Comparison of ENCODE assay signal across 8 mouse cellular contexts in the genomic region with DNA sequence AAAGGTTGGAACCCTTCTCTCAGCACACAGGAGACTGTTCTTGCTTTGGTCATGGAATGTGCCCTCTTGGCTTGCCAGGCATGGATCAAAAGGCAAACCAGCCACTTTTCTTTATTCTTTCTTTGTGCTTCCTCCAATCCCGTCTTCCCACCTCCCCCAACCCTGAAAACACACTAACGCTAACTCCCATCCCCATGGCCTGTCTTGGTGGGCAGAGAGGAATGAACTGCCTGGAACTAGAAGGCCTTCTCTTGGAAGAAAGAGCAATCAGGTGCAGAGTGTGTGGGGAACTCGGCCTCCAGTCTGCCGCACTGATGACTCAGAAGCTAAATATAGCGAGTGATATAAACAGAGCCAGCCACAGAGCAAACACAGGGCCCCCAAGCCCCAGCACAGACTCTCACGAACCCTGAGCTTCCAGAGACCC. TPM values are rescaled to one million over a fixed set of nuclear protein-coding genes. Genes with fewer than 3 reads are reported as not detected.
DNase-seq lines count a peak whose midpoint lies in the region; ATAC-seq and TF ChIP-seq lines count a peak whose summit lies in the region.

No protein-coding gene starts in this region.

- H3K27ac ChIP-seq in MEL (ENCODE audit: control insufficient read depth, low read depth, low read length) = no peak overlapping the region
- peak overlapping the region; percentile 84 for H3K27ac ChIP-seq in embryonic facial prominence, embryonic 15.5 days (replicated peaks)
- peak overlapping the region; percentile 98 for H3K27ac ChIP-seq in intestine, embryonic 15.5 days
- peak overlapping the region; percentile 99 for H3K27ac ChIP-seq in lung, embryonic 14.5 days (ENCODE audit: low read depth)

- no peak overlapping the region for H3K4me3 ChIP-seq in MEL (ENCODE audit: control insufficient read depth in 1 of 2, insufficient read depth in 1 of 2, low read depth in 2 of 2, low read length in 2 of 2)
- H3K4me3 ChIP-seq in embryonic facial prominence, embryonic 15.5 days (replicated peaks) = no peak overlapping the region
- H3K4me3 ChIP-seq in intestine, embryonic 15.5 days (replicated peaks) = no peak overlapping the region
- H3K4me3 ChIP-seq in lung, embryonic 14.5 days (ENCODE audit: low read depth, low read length) = no peak overlapping the region

- no peak overlapping the region for H3K4me2 ChIP-seq in embryonic facial prominence, embryonic 15.5 days (replicated peaks)
- H3K4me2 ChIP-seq in intestine, embryonic 15.5 days (replicated peaks) = peak overlapping the region; percentile 34
- peak overlapping the region; percentile 40 for H3K4me2 ChIP-seq in lung, embryonic 14.5 days

- no peak for TF ChIP-seq RAD21 in MEL (IDR thresholded peaks at IDR 0.05; ENCODE audit: low read depth, low read length)

- no peak for TF ChIP-seq POLR2A in MEL (IDR thresholded peaks at IDR 0.05; ENCODE audit: control insufficient read depth in 1 of 2, insufficient read depth in 1 of 2, low read depth in 1 of 2, low read length in 2 of 2, poor library complexity in 1 of 2)

- peak; percentile 82 for DNase-seq in adrenal gland, adult 2 months
- no peak for DNase-seq in adrenal gland, postnatal 25 days
- DNase-seq in MEL (ENCODE audit: low read depth, low spot score) = peak; percentile 30
- DNase-seq in lung, embryonic 14.5 days = peak; percentile 90
- DNase-seq in telencephalon, adult 2 months (ENCODE audit: low read depth, low spot score) = peak; percentile 52
- no peak for DNase-seq in frontal cortex, postnatal 36 days (ENCODE audit: low spot score in 2 of 2)

- ATAC-seq in embryonic facial prominence, embryonic 15.5 days (ENCODE audit: insufficient number of reproducible peaks, low FRiP score, low TSS enrichment, low read depth) = peak; percentile 45; the same call in 1 of the 2 replicates
- peak; percentile 66 for ATAC-seq in intestine, embryonic 15.5 days
- ATAC-seq in lung, embryonic 14.5 days (ENCODE audit: insufficient read depth) = peak; percentile 67

- no peak for TF ChIP-seq CTCF in MEL (IDR thresholded peaks at IDR 0.05 in 2 of 3, conservative IDR thresholded peaks at IDR 0.05 in 1 of 3; ENCODE audit: control insufficient read depth in 1 of 3, insufficient read depth in 1 of 3, low read depth in 2 of 3, low read length in 3 of 3, poor library complexity in 1 of 3, severe bottlenecking in 1 of 3)
- TF ChIP-seq CTCF in lung, embryonic 14.5 days (IDR thresholded peaks at IDR 0.05; ENCODE audit: low read depth) = no peak

- H3K27me3 ChIP-seq in MEL (ENCODE audit: control insufficient read depth in 1 of 2, insufficient read depth in 2 of 2, low read length in 2 of 2) = no peaks in the 10 kb centered on the region
- H3K27me3 ChIP-seq in embryonic facial prominence, embryonic 15.5 days = no peaks in the 10 kb centered on the region
- H3K27me3 ChIP-seq in intestine, embryonic 15.5 days (replicated peaks) = no peaks in the 10 kb centered on the region
- no peaks in the 10 kb centered on the region for H3K27me3 ChIP-seq in lung, embryonic 14.5 days (ENCODE audit: insufficient read depth, low read length)

- H3K4me1 ChIP-seq in MEL (ENCODE audit: control insufficient read depth in 1 of 2, insufficient read depth in 2 of 2, low read length in 2 of 2) = peaks cover 14 to 26% of the 10 kb centered on the region in 2 experiments
- H3K4me1 ChIP-seq in embryonic facial prominence, embryonic 15.5 days = peaks cover 77% of the 10 kb centered on the region
- H3K4me1 ChIP-seq in intestine, embryonic 15.5 days (replicated peaks) = peaks cover 73% of the 10 kb centered on the region
- peaks cover 60% of the 10 kb centered on the region for H3K4me1 ChIP-seq in lung, embryonic 14.5 days (ENCODE audit: insufficient read depth)

- H3K9ac ChIP-seq in MEL (ENCODE audit: control insufficient read depth, low read depth, low read length, poor library complexity, severe bottlenecking) = no peak overlapping the region
- no peak overlapping the region for H3K9ac ChIP-seq in embryonic facial prominence, embryonic 15.5 days
- H3K9ac ChIP-seq in intestine, embryonic 15.5 days = peak overlapping the region; percentile 26; the same call in 1 of the 2 replicates
- H3K9ac ChIP-seq in lung, embryonic 14.5 days = peak overlapping the region; percentile 35

- 11% methylated on average over 6 of the region's 6 CpGs for WGBS in embryonic facial prominence, embryonic 15.5 days
- WGBS in intestine, embryonic 15.5 days = 2% methylated on average over 6 of the region's 6 CpGs
- 5% methylated on average over 6 of the region's 6 CpGs for WGBS in lung, embryonic 14.5 days

- H3K79me2 ChIP-seq in MEL (ENCODE audit: control insufficient read depth, insufficient read depth, low read length, poor library complexity) = no peaks in the 10 kb centered on the region

- H3K36me3 ChIP-seq in MEL (ENCODE audit: control insufficient read depth in 1 of 2, insufficient read depth in 2 of 2, low read length in 2 of 2) = peaks cover 0 to 14% of the 10 kb centered on the region in 2 experiments; a peak in 2 of 4 replicates
- peaks cover 5% of the 10 kb centered on the region for H3K36me3 ChIP-seq in embryonic facial prominence, embryonic 15.5 days
- 0 out of 2 replicates have a peak, but pooled peaks cover 5% of the 10 kb centered on the region for H3K36me3 ChIP-seq in intestine, embryonic 15.5 days
- H3K36me3 ChIP-seq in lung, embryonic 14.5 days (ENCODE audit: insufficient read depth) = no peaks in the 10 kb centered on the region

- no peaks in the 10 kb centered on the region for H3K9me3 ChIP-seq in MEL (replicated peaks; ENCODE audit: insufficient read depth, low read length)
- no peaks in the 10 kb centered on the region for H3K9me3 ChIP-seq in embryonic facial prominence, embryonic 15.5 days (replicated peaks)
- H3K9me3 ChIP-seq in intestine, embryonic 15.5 days = no peaks in the 10 kb centered on the region
- H3K9me3 ChIP-seq in lung, embryonic 14.5 days (ENCODE audit: low read depth, low read length) = no peaks in the 10 kb centered on the region

- TF ChIP-seq EP300 in MEL (IDR thresholded peaks at IDR 0.05; ENCODE audit: low read depth in 1 of 2, low read length in 2 of 2) = no peak

TF ChIP-seq in MEL, 35 proteins besides CTCF, POLR2A, EP300 and RAD21:
- TF ChIP-seq MEF2A (IDR thresholded peaks at IDR 0.05; ENCODE audit: extremely low read depth, insufficient replicate concordance, low read depth, low read length, poor library complexity, severe bottlenecking) (peak; percentile 80; the same call in 1 of the 2 replicates), NRF1 (IDR thresholded peaks at IDR 0.05; ENCODE audit: insufficient read depth, low read depth, low read length, poor library complexity, severe bottlenecking) (no peak), MYB (IDR thresholded peaks at IDR 0.05; ENCODE audit: low read depth, low read length) (no peak)

RNA-seq across cellular contexts. Expression of a gene that starts 8.8 kb away (rescaled TPM):
- total RNA-seq in adrenal gland, adult 2 months (2021) = 10 to 100 TPM in 1 of 2 experiments, 1 to 10 TPM in 1; 8.9 to 15.9 TPM
- 29.6 and 31.1 TPM in 2 replicates for polyA plus RNA-seq in adrenal gland, adult 2 months (2012; rRNA removed)
- 13.6 and 24.0 TPM in 2 replicates for total RNA-seq in adrenal gland, postnatal 25 days (2021)
- total RNA-seq in MEL (2012; rRNA removed) = 0.39 TPM in 2 replicates
- under 1 TPM in 1 of 2 experiments, not detected in 1; 0.50 TPM for polyA plus RNA-seq in MEL (2012; ENCODE audit: insufficient read depth in 1 of 2, insufficient read length in 2 of 2, low read depth in 1 of 2, low replicate concordance in 2 of 2, missing spikeins in 1 of 2)
- 5.1 and 6.7 TPM in 2 replicates for polyA plus RNA-seq in embryonic facial prominence, embryonic 15.5 days (2015; fragmentation: Nextera tagmentation; extraction: Ambion mirVana)
- polyA plus RNA-seq in intestine, embryonic 15.5 days (2015; fragmentation: Nextera tagmentation; extraction: Ambion mirVana) = 2.8 and 3.0 TPM in 2 replicates
- 5.0 and 7.1 TPM in 2 replicates for polyA plus RNA-seq in lung, embryonic 14.5 days (2014; fragmentation: Nextera tagmentation; extraction: Ambion mirVana)

RNA-seq across cellular contexts. Expression of a gene that starts 57.3 kb away (rescaled TPM):
- total RNA-seq in adrenal gland, adult 2 months (2021) = 1 to 10 TPM; 2.8 to 4.6 TPM
- 1.0 and 1.1 TPM in 2 replicates for polyA plus RNA-seq in adrenal gland, adult 2 months (2012; rRNA removed)
- total RNA-seq in adrenal gland, postnatal 25 days (2021) = 10.6 and 12.8 TPM in 2 replicates
- 87.5 and 118 TPM in 2 replicates for total RNA-seq in MEL (2012; rRNA removed)
- polyA plus RNA-seq in MEL (2012; ENCODE audit: insufficient read depth in 1 of 2, insufficient read length in 2 of 2, low read depth in 1 of 2, low replicate concordance in 2 of 2, missing spikeins in 1 of 2) = 100 to 1,000 TPM in 1 of 2 experiments, not detected in 1; 120 TPM
- polyA plus RNA-seq in embryonic facial prominence, embryonic 15.5 days (2015; fragmentation: Nextera tagmentation; extraction: Ambion mirVana) = 58.3 and 60.6 TPM in 2 replicates
- polyA plus RNA-seq in intestine, embryonic 15.5 days (2015; fragmentation: Nextera tagmentation; extraction: Ambion mirVana) = 67.9 and 71.5 TPM in 2 replicates
- 125 and 133 TPM in 2 replicates for polyA plus RNA-seq in lung, embryonic 14.5 days (2014; fragmentation: Nextera tagmentation; extraction: Ambion mirVana)

Comparison
In these comparisons a context has a peak if more than half of its experiments do, and no peak if none do; other contexts are left out.
1. DNase-seq: peak in adrenal gland, adult 2 months (single experiment), MEL (single experiment), lung, embryonic 14.5 days (single experiment) and telencephalon, adult 2 months (single experiment); none in adrenal gland, postnatal 25 days (single experiment) and frontal cortex, postnatal 36 days (0 of 2).
2. H3K9ac ChIP-seq: peak in intestine, embryonic 15.5 days (single experiment) and lung, embryonic 14.5 days (single experiment); none in MEL (single experiment) and embryonic facial prominence, embryonic 15.5 days (single experiment).
3. RNA of a gene that starts 57.3 kb away (polyA plus RNA-seq): 120 TPM in MEL, 125 to 133 TPM in lung, embryonic 14.5 days, 67.9 to 71.5 TPM in intestine, embryonic 15.5 days and 58.3 to 60.6 TPM in embryonic facial prominence, embryonic 15.5 days; 1.0 to 1.1 TPM in adrenal gland, adult 2 months; every median in the first group is over 10 times any median in the second.
4. Peak in every context shown above with its lines, with median percentiles within 50 percentile points of each other: ATAC-seq.